Mouse (Mus musculus): ENCODE measurements around the gene Nfrkb. TPM values are rescaled to one million over a fixed set of nuclear protein-coding genes. Genes with fewer than 3 reads are reported as not detected.

Gene Nfrkb
- total RNA-seq, 4 experiments from 2014 or later = 27.6 to 30.4 (median 29.2) TPM

- DNase-seq (ENCODE audit: low spot score in 2 of 2) = no peak
Measured at GRCm38 (mm10) chr9:31422143-31422542, 36.2 kb downstream of the Nfrkb start.

- DNase-seq (ENCODE audit: low spot score in 2 of 2) = no peak
Measured at GRCm38 (mm10) chr9:31428971-31429370, 43.0 kb downstream of the Nfrkb start.

DNA sequence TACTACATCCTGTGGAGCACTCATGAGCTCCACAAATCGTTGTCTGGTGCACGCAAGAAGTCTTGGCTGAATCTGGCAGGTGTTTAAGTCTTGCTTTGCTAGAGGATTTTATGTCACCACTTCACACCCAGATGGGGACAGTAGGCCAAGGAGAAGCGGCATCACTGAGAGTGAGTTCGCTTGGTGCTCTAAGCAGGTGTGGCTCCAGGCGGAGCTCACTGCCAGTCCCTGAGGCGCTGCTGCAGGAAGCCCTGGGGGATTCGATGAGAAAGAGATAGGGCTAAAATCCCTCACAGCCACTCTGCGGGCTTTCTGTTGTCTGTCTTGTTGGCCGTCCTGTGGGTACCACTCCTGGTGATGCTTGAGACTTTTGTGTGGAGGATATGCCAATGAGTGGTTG, 44.0 kb downstream of the Nfrkb start:
- no peak for DNase-seq (ENCODE audit: low spot score in 2 of 2)

- no peak for DNase-seq (ENCODE audit: low spot score in 2 of 2)
Measured at GRCm38 (mm10) chr9:31431751-31432150, 45.8 kb downstream of the Nfrkb start.

GRCm38 (mm10) chr9:31432336-31432975, 46.5 kb downstream of the Nfrkb start:
- DNase-seq (ENCODE audit: low spot score in 2 of 2) = no peak

- DNase-seq (ENCODE audit: low spot score in 2 of 2) = no peak
Measured at GRCm38 (mm10) chr9:31433431-31433830, 47.4 kb downstream of the Nfrkb start.

DNA sequence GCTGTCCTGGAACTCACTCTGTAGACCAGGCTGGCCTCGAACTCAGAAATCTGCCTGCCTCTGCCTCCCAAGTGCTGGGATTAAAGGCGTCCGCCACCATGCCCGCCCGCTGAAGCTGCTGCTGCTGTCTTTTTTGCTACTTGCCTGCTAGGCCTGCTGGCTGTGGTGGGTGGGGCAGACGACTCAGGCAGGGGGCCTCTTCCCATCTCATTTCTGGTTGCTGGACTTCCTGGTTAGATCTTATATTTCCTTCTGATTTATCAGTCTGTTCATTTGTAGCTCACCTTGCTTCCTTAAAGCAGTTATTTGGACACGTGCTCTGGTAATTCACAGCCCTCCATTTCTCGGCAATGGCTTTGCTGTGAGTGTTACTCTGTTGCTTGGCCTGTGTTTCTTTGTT, 49.4 kb downstream of the Nfrkb start:
- no peak for DNase-seq (ENCODE audit: low spot score in 2 of 2)

GRCm38 (mm10) chr9:31437861-31438260, 51.9 kb downstream of the Nfrkb start:
- no peak for DNase-seq (ENCODE audit: low spot score in 2 of 2)

DNA sequence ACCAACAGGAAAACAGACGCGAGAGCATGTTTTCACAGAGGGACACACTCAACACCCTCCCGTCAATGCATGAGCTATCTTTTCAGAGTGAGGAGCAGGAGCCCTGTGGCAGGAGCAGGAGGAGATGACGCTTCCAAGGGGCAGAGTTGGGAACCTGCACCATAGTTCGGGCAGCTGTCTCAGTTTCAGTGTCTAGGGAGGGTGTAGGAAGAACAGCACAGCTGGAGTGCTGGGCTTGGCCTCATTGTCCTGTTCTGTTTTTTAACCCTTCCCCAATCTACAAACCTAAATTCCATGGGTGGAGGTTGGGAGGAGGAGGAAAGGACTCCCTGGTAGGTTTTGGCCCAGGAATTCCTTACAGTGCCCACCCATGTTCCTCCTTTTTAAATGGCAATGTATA, 52.8 kb downstream of the Nfrkb start:
- no peak for DNase-seq (ENCODE audit: low spot score in 2 of 2)

- DNase-seq (ENCODE audit: low spot score in 2 of 2) = no peak
Measured at GRCm38 (mm10) chr9:31439341-31439740, 53.3 kb downstream of the Nfrkb start.

GRCm38 (mm10) chr9:31440366-31440765, 54.4 kb downstream of the Nfrkb start:
- no peak for DNase-seq (ENCODE audit: low spot score in 2 of 2)

DNA sequence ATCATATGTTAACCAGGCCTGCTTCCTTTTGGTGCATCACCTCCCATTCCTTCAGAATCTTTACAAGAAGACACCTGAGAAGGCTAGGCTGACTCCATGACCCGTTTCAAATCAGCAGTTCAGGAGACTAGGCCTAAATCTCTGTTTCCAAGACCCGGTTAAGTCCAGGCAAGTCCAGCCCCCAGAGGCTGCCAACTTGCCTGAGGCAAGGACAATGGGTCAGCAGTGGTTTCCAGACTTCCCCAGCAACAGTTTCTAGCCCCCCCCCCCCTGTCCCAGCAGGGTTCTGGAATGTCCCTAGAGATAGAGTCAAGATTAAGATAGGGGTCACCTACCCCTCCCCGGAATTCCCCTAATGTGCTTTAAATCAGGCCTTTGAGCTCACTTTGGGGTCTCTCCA, 55.5 kb downstream of the Nfrkb start:
- DNase-seq (ENCODE audit: low spot score in 2 of 2) = no peak

- DNase-seq (ENCODE audit: low spot score in 2 of 2) = no peak
Measured at GRCm38 (mm10) chr9:31444236-31444635, 58.2 kb downstream of the Nfrkb start.

DNA sequence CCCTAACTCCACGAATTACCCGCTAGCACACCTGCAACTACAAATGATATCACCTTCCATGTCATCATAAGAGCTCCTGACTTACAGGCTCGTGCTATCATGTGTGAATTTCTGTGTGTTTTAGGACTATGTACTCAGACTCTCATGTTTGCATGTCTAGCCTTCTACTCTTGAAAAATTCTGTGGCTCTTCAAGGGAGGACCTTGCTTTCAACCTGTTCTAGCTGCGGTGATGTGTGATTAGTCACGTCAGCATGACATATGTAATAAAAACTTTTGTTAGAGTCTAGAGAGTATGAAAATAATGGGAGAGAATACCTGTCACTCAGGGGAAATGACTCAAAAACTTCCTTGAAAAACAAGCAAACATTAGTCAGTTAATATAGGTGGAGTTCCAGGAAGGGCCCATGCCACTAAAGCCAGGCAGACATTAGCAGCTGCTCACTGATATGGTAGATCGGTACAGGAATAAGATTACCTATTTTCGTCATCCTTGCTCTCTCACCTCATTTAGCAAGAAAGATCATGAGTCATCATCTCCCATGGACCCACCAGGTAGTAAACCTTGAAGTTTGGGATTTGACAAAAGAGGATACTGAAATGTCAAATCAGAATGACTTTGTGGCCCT, 63.3 kb downstream of the Nfrkb start:
- no peak for DNase-seq (ENCODE audit: low spot score in 2 of 2)

- DNase-seq (ENCODE audit: low spot score in 2 of 2) = no peak
Measured at GRCm38 (mm10) chr9:31452166-31452565, 66.2 kb downstream of the Nfrkb start.

DNA sequence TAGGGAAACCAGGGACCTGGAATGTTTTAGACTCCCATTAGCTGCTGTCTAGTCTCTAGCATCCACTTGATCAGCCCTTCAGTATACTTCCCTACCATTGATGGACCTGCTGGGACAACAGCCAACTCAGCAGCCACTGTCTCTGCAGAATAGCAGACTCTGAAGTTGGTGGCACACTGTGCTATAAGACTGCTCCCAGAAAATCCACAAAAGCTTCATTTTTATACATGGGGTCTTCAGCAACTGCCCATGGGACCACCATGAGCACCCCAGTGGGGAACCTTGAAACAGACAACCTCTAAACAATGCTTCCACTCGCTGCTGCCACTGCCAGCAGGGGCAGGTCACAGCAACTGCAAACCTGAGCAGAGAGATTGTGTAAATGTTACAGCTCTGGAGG, 68.4 kb downstream of the Nfrkb start:
- no peak for DNase-seq (ENCODE audit: low spot score in 2 of 2)

GRCm38 (mm10) chr9:31463190-31463589, 77.2 kb downstream of the Nfrkb start:
- DNase-seq (ENCODE audit: low spot score in 2 of 2) = no peak

DNA sequence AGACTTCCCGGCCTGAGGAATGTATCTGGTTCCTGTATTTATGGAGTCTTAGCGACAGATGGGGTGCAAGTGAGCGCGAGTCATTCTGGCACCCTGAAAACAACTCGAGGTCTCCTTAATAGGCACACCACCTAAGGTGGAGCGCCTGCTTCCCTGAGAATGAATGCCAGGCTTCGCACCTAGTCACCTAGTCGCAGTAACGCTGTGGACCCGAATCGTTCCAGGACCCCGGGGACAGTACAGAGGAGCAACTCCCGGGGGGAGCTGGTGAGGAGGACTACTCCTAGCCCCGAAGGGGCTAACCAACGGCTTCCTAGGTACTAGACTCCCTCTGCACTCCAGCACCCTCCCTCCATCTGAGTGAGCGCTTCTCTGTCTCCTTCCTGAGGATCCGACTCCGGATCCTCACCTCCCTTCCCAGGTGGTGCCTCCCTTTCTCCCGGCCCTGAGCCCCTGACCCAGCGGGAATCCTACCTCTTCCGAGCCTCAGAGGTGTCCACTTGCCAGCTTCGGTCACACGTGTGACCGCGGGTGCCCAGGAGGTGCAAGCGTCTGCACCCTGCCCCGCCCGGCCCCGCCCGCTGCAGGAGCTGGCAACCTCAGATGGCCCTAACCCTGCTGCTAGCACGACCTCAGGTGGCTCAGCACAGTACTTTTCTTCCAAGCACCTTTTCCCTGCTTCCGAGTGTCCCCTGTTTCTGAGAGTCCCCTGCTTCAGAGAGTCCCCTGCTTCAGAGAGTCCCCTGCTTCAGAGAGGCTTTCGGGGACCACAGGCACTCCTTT, 77.9 kb downstream of the Nfrkb start, which contains the start of gene Tmem45b:
TSS of gene Tmem45b (minus strand) at position 771 of the 783 bp plus-strand sequence.
- DNase-seq (ENCODE audit: low spot score in 2 of 2) = no peak

Data from left cerebral cortex, adult 8-10 months (tissue).